Mouse (Mus musculus) lung, postnatal 0 days (tissue): ENCODE results near the gene Olfr148.

Experiments
- CTCF ChIP-seq: IDR thresholded peaks from 2 replicates; pipeline ENCODE4 v1.5.1; 2016; ENCODE audit warnings: antibody characterized with exemption, mild to moderate bottlenecking
- EP300 ChIP-seq: IDR thresholded peaks from 2 replicates; pipeline ENCODE4 v1.6.1; 2016; ENCODE audit warnings: antibody characterized with exemption, mild to moderate bottlenecking, control low read depth

DNA sequence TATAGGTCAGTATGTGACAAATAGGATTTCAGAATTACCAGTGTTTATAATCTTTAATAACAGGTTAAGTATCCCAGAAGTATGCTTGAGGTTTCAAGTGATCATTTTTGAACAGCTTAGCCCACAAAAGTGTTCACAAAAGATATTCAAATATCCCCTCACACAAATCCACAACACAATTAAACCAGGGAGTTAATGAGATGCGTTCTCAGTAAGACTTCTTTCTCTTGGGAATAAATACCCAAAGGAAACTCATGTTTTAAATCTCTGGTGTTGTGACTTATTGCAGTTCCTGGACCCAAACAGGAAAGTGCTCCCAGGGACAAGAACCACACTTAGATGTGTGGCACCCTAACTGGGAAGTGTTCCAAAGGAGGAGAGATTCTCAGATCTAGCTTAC is 10.6 kb downstream of the Olfr148 start, which contains the start of gene Olfr960:
- TF ChIP-seq CTCF = no peak
- no peak for TF ChIP-seq EP300
